Mouse (Mus musculus): ENCODE data around the gene Zbtb46. TPM values are rescaled to one million over a fixed set of nuclear protein-coding genes. Genes with fewer than 3 reads are reported as not detected.
A peak's percentile ranks its signal among the peaks of the same experiment; 100 is the strongest.

The Zbtb46 gene
- polyA plus RNA-seq, 1 experiment = 7.5 TPM

- H3K4me1 ChIP-seq (ENCODE audit: control insufficient read depth, insufficient read depth, low read length) = no peaks in the 10 kb centered on the region
- H3K4me3 ChIP-seq (ENCODE audit: insufficient read depth, low read length) = no peak overlapping the region
- no peak overlapping the region for H3K27ac ChIP-seq (ENCODE audit: insufficient read depth, low read length)
- TF ChIP-seq POLR2A (IDR thresholded peaks at IDR 0.05; ENCODE audit: extremely low read depth, insufficient read depth, low read length) (no peak), CTCF (IDR thresholded peaks at IDR 0.05; ENCODE audit: extremely low read depth, insufficient read depth, low read length) (no peak)
These were observed 46.1 kb downstream of the Zbtb46 start for GRCm38 (mm10) chr2:181413141-181413540.

GRCm38 (mm10) chr2:181410760-181411473 lies 48.3 kb downstream of the Zbtb46 start:
- Histone ChIP-seq H3K27ac (ENCODE audit: insufficient read depth, low read length) (no peak overlapping the region), H3K4me3 (ENCODE audit: insufficient read depth, low read length) (no peak overlapping the region), H3K4me1 (ENCODE audit: control insufficient read depth, insufficient read depth, low read length) (no peaks in the 10 kb centered on the region)
- TF ChIP-seq POLR2A (IDR thresholded peaks at IDR 0.05; ENCODE audit: extremely low read depth, insufficient read depth, low read length) (no peak), CTCF (IDR thresholded peaks at IDR 0.05; ENCODE audit: extremely low read depth, insufficient read depth, low read length) (peak; percentile 87)

- no peak for TF ChIP-seq POLR2A (IDR thresholded peaks at IDR 0.05; ENCODE audit: extremely low read depth, insufficient read depth, low read length)
- TF ChIP-seq CTCF (IDR thresholded peaks at IDR 0.05; ENCODE audit: extremely low read depth, insufficient read depth, low read length) = no peak
- no peak overlapping the region for H3K4me3 ChIP-seq (ENCODE audit: insufficient read depth, low read length)
- no peaks in the 10 kb centered on the region for H3K4me1 ChIP-seq (ENCODE audit: control insufficient read depth, insufficient read depth, low read length)
- H3K27ac ChIP-seq (ENCODE audit: insufficient read depth, low read length) = no peak overlapping the region
These were observed 49.6 kb downstream of the Zbtb46 start for GRCm38 (mm10) chr2:181409643-181410042.

GRCm38 (mm10) chr2:181403722-181404121 lies 55.5 kb downstream of the Zbtb46 start:
- Histone ChIP-seq H3K4me3 (ENCODE audit: insufficient read depth, low read length) (no peak overlapping the region), H3K27ac (ENCODE audit: insufficient read depth, low read length) (no peak overlapping the region), H3K4me1 (ENCODE audit: control insufficient read depth, insufficient read depth, low read length) (no peaks in the 10 kb centered on the region)
- TF ChIP-seq POLR2A (IDR thresholded peaks at IDR 0.05; ENCODE audit: extremely low read depth, insufficient read depth, low read length) = no peak
- no peak for TF ChIP-seq CTCF (IDR thresholded peaks at IDR 0.05; ENCODE audit: extremely low read depth, insufficient read depth, low read length)

- TF ChIP-seq CTCF (IDR thresholded peaks at IDR 0.05; ENCODE audit: extremely low read depth, insufficient read depth, low read length) = no peak
- H3K4me3 ChIP-seq (ENCODE audit: insufficient read depth, low read length) = no peak overlapping the region
- no peaks in the 10 kb centered on the region for H3K4me1 ChIP-seq (ENCODE audit: control insufficient read depth, insufficient read depth, low read length)
- no peak overlapping the region for H3K27ac ChIP-seq (ENCODE audit: insufficient read depth, low read length)
These were observed 57.7 kb downstream of the Zbtb46 start for GRCm38 (mm10) chr2:181401497-181401896.

- no peak overlapping the region for H3K4me3 ChIP-seq (ENCODE audit: insufficient read depth, low read length)
- TF ChIP-seq POLR2A (IDR thresholded peaks at IDR 0.05; ENCODE audit: extremely low read depth, insufficient read depth, low read length) = no peak
- no peak for TF ChIP-seq CTCF (IDR thresholded peaks at IDR 0.05; ENCODE audit: extremely low read depth, insufficient read depth, low read length)
- no peak overlapping the region for H3K27ac ChIP-seq (ENCODE audit: insufficient read depth, low read length)
- H3K4me1 ChIP-seq (ENCODE audit: control insufficient read depth, insufficient read depth, low read length) = no peaks in the 10 kb centered on the region
These were observed 61.9 kb downstream of the Zbtb46 start for GRCm38 (mm10) chr2:181397207-181397761.

GRCm38 (mm10) chr2:181394086-181394485 lies 65.1 kb downstream of the Zbtb46 start:
- H3K4me3 ChIP-seq (ENCODE audit: insufficient read depth, low read length) = no peak overlapping the region
- H3K27ac ChIP-seq (ENCODE audit: insufficient read depth, low read length) = no peak overlapping the region
- TF ChIP-seq POLR2A (IDR thresholded peaks at IDR 0.05; ENCODE audit: extremely low read depth, insufficient read depth, low read length) (no peak), CTCF (IDR thresholded peaks at IDR 0.05; ENCODE audit: extremely low read depth, insufficient read depth, low read length) (no peak)
- no peaks in the 10 kb centered on the region for H3K4me1 ChIP-seq (ENCODE audit: control insufficient read depth, insufficient read depth, low read length)

- TF ChIP-seq CTCF (IDR thresholded peaks at IDR 0.05; ENCODE audit: extremely low read depth, insufficient read depth, low read length) (peak; percentile 91), POLR2A (IDR thresholded peaks at IDR 0.05; ENCODE audit: extremely low read depth, insufficient read depth, low read length) (no peak)
- Histone ChIP-seq H3K4me1 (ENCODE audit: control insufficient read depth, insufficient read depth, low read length) (no peaks in the 10 kb centered on the region), H3K27ac (ENCODE audit: insufficient read depth, low read length) (no peak overlapping the region), H3K4me3 (ENCODE audit: insufficient read depth, low read length) (no peak overlapping the region)
These were observed 66.5 kb downstream of the Zbtb46 start for GRCm38 (mm10) chr2:181392600-181393213.

- no peak overlapping the region for H3K4me3 ChIP-seq (ENCODE audit: insufficient read depth, low read length)
- no peak overlapping the region for H3K27ac ChIP-seq (ENCODE audit: insufficient read depth, low read length)
- TF ChIP-seq CTCF (IDR thresholded peaks at IDR 0.05; ENCODE audit: extremely low read depth, insufficient read depth, low read length) = no peak
- no peak for TF ChIP-seq POLR2A (IDR thresholded peaks at IDR 0.05; ENCODE audit: extremely low read depth, insufficient read depth, low read length)
- H3K4me1 ChIP-seq (ENCODE audit: control insufficient read depth, insufficient read depth, low read length) = no peaks in the 10 kb centered on the region
These were observed 67.7 kb downstream of the Zbtb46 start for GRCm38 (mm10) chr2:181391541-181391940.

GRCm38 (mm10) chr2:181391022-181391421 lies 68.2 kb downstream of the Zbtb46 start:
- H3K4me3 ChIP-seq (ENCODE audit: insufficient read depth, low read length) = no peak overlapping the region
- H3K27ac ChIP-seq (ENCODE audit: insufficient read depth, low read length) = no peak overlapping the region
- H3K4me1 ChIP-seq (ENCODE audit: control insufficient read depth, insufficient read depth, low read length) = no peaks in the 10 kb centered on the region
- no peak for TF ChIP-seq POLR2A (IDR thresholded peaks at IDR 0.05; ENCODE audit: extremely low read depth, insufficient read depth, low read length)
